Mouse (Mus musculus) kidney, postnatal 0 days (tissue): ENCODE data around the gene Capn9. TPM values are rescaled to one million over a fixed set of nuclear protein-coding genes. Genes with fewer than 3 reads are reported as not detected.
A peak's percentile ranks its signal among the peaks of the same experiment; 100 is the strongest.

Experiments used
- ATAC-seq: fragments of 200-750 bp; cut with Nextera tagmentation; replicated peaks from 2 replicates; pipeline ENCODE4 v1.8.0; 2017; ENCODE audit warnings: low read depth, moderate number of reproducible peaks, moderate TSS enrichment, moderate library complexity; ENCODE audit not compliant: low FRiP score
- DNase-seq: peaks from one replicate; pipeline ENCODE4 v3.0.0-alpha.2; 2016; ENCODE audit warnings: low spot score
- H3K27ac ChIP-seq: fragments of 300-500 bp; sonication (generic); 2 replicates; pipeline ENCODE4 v1.5.1; 2014; ENCODE audit warnings: mild to moderate bottlenecking
- H3K27me3 ChIP-seq: fragments of 300-500 bp; sonication (generic); 2 replicates; pipeline ENCODE4 v1.6.1; 2014; ENCODE audit warnings: low read length, mixed read lengths; ENCODE audit not compliant: insufficient read depth
- H3K36me3 ChIP-seq: fragments of 300-500 bp; sonication (generic); 2 replicates; pipeline ENCODE4 v1.6.1; 2014; ENCODE audit warnings: low read length, mixed read lengths; ENCODE audit not compliant: insufficient read depth
- H3K4me1 ChIP-seq: fragments of 300-500 bp; sonication (generic); replicated peaks from 2 replicates; pipeline ENCODE4 v1.6.1; 2014; ENCODE audit warnings: antibody characterized with exemption, low read length, mixed read lengths; ENCODE audit not compliant: insufficient read depth
- H3K4me2 ChIP-seq: fragments of 300-500 bp; sonication (generic); 2 replicates; pipeline ENCODE4 v1.6.1; 2014; ENCODE audit warnings: mild to moderate bottlenecking, low read length, moderate library complexity, mixed read lengths
- H3K4me3 ChIP-seq: fragments of 300-500 bp; sonication (generic); replicated peaks from 2 replicates; pipeline ENCODE4 v1.5.1; 2014; ENCODE audit warnings: low read depth, low read length
- H3K9ac ChIP-seq: fragments of 300-500 bp; sonication (generic); 2 replicates; pipeline ENCODE4 v1.6.1; 2014; ENCODE audit warnings: low read depth, low read length
- H3K9me3 ChIP-seq: fragments of 300-500 bp; sonication (generic); replicated peaks from 2 replicates; pipeline ENCODE4 v1.6.1; 2016; ENCODE audit warnings: low read length, inconsistent platforms, mixed read lengths
- CTCF ChIP-seq: IDR thresholded peaks from 2 replicates; pipeline ENCODE4 v1.5.1; 2016; ENCODE audit warnings: antibody characterized with exemption, low read depth, mild to moderate bottlenecking, moderate library complexity
- WGBS: fragments of 180-500 bp; shearing (Covaris S2); extraction: QIAGEN DNeasy Blood & Tissue Kit; methylation state at CpG from one replicate; pipeline ENCODE4 v1.1.7; 2014; 5-methylcytosine and 5-hydroxymethylcytosine counted together
- polyA plus RNA-seq: library from polyadenylated mRNA; unstranded; fragments of >200 nt; fragmentation: Nextera tagmentation; extraction: Ambion mirVana; gene quantifications from 2 replicates; pipeline ENCODE4 v1.2.1, GENCODE M21; 2015

The Capn9 gene
- polyA plus RNA-seq, 1 experiment from 2014 or later: 0.24 TPM

GRCm38 (mm10) chr8:124630489-124630888 is 54.6 kb downstream of the Capn9 start:
- 72% methylated on average over 6 of the region's 6 CpGs for WGBS
- H3K27ac ChIP-seq: no peak overlapping the region
- ATAC-seq: no peak
- H3K4me3 ChIP-seq: no peak overlapping the region
- no peak overlapping the region for H3K4me2 ChIP-seq
- H3K36me3 ChIP-seq: 0 out of 2 replicates have a peak, but pooled peaks cover 3% of the 10 kb centered on the region
- H3K9me3 ChIP-seq: no peaks in the 10 kb centered on the region
- TF ChIP-seq CTCF: no peak
- no peak overlapping the region for H3K9ac ChIP-seq
- peak; percentile 64 for DNase-seq
- H3K27me3 ChIP-seq: no peaks in the 10 kb centered on the region
- H3K4me1 ChIP-seq: no peaks in the 10 kb centered on the region

DNA sequence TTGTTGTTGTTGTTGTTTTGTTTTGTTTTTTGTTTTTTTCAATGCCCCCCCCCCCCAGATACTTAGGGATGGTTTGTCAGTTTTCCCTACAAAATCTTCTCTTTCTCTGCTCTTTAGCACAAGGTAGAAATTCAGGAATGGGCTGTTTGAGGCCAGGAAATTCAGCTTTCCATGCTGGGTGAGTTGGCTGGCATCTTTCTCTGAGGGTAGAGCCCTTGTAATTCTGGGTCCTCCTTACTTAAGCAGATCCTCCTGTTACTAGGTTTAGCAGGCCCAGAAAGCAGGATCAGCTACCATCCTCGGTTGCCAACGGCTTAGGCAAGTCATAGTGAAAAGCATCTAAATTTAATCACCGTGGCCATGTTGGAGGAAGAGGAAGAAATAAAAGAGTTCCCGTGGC is 55.0 kb downstream of the Capn9 start:
- ATAC-seq (no peak), DNase-seq (no peak)
- Histone ChIP-seq H3K9me3 (no peaks in the 10 kb centered on the region), H3K4me2 (no peak overlapping the region), H3K4me3 (no peak overlapping the region), H3K9ac (no peak overlapping the region), H3K4me1 (no peaks in the 10 kb centered on the region), H3K27ac (no peak overlapping the region), H3K36me3 (0 out of 2 replicates have a peak, but pooled peaks cover 3% of the 10 kb centered on the region), H3K27me3 (no peaks in the 10 kb centered on the region)
- TF ChIP-seq CTCF: no peak
- 81% methylated on average over 4 of the region's 4 CpGs for WGBS

- no peak overlapping the region for H3K4me3 ChIP-seq
- no peak for ATAC-seq
- no peak overlapping the region for H3K4me2 ChIP-seq
- WGBS: 36% methylated on average over 7 of the region's 7 CpGs
- no peaks in the 10 kb centered on the region for H3K4me1 ChIP-seq
- 0 out of 2 replicates have a peak, but pooled peaks cover 7% of the 10 kb centered on the region for H3K36me3 ChIP-seq
- DNase-seq: no peak
- H3K9ac ChIP-seq: no peak overlapping the region
- H3K27ac ChIP-seq: peak overlapping the region; percentile 70
- TF ChIP-seq CTCF: no peak
- no peaks in the 10 kb centered on the region for H3K9me3 ChIP-seq
- no peaks in the 10 kb centered on the region for H3K27me3 ChIP-seq
Observed at GRCm38 (mm10) chr8:124631966-124632365, 56.1 kb downstream of the Capn9 start.

DNA sequence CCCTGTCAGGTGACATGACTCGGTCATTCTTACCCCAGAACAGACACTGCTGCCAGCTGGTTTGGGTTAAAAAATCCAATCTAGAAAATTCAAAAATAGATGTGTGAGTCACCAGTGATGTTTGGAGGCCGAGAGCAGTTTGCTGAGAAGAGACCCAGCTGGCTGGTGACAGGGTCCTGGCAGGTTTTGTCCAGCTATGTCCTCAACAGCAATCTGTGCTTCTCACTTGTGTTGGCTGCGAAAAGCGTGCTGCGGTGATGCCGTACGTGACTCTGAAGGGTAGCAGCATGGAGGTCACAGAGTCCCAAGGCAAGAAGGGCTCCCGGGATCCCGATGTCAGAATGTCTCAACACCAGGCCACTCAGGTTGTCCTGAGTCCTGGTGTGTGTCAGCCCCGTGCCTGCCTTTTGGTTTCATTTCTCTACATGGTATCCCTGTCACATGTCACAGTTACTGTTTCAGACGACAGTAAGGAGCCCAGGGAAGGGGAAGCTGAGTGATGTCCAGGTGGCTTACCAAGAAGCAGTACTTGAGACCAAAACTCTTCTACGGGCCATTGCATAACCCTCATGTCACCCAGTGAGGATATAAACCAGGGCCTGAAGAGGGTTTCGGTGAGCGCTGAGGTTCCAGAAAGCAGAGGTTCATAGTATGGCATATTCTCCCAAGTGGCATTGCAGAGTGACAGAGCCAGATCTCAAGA is 57.2 kb downstream of the Capn9 start:
- H3K4me1 ChIP-seq: no peaks in the 10 kb centered on the region
- H3K9me3 ChIP-seq: no peaks in the 10 kb centered on the region
- no peak overlapping the region for H3K4me3 ChIP-seq
- no peak overlapping the region for H3K9ac ChIP-seq
- no peak for TF ChIP-seq CTCF
- peak overlapping the region; percentile 70; the same call in 1 of the 2 replicates for H3K27ac ChIP-seq
- ATAC-seq (no peak), DNase-seq (peak; percentile 79)
- H3K4me2 ChIP-seq: no peak overlapping the region
- H3K27me3 ChIP-seq: no peaks in the 10 kb centered on the region
- 62% methylated on average over 14 of the region's 14 CpGs for WGBS
- peaks cover 18% of the 10 kb centered on the region; the same call in 1 of the 2 replicates for H3K36me3 ChIP-seq

GRCm38 (mm10) chr8:124634411-124635246 is 58.7 kb downstream of the Capn9 start:
- no peak overlapping the region for H3K9ac ChIP-seq
- no peak overlapping the region for H3K4me3 ChIP-seq
- H3K36me3 ChIP-seq: peaks cover 31% of the 10 kb centered on the region; the same call in 1 of the 2 replicates
- 76% methylated on average over 13 of the region's 13 CpGs for WGBS
- H3K4me1 ChIP-seq: no peaks in the 10 kb centered on the region
- DNase-seq (no peak), ATAC-seq (no peak)
- H3K4me2 ChIP-seq: no peak overlapping the region
- H3K9me3 ChIP-seq: no peaks in the 10 kb centered on the region
- H3K27me3 ChIP-seq: no peaks in the 10 kb centered on the region
- H3K27ac ChIP-seq: no peak overlapping the region
- no peak for TF ChIP-seq CTCF

GRCm38 (mm10) chr8:124635247-124635502 is 59.3 kb downstream of the Capn9 start:
- Histone ChIP-seq H3K27me3 (no peaks in the 10 kb centered on the region), H3K4me1 (no peaks in the 10 kb centered on the region), H3K4me2 (no peak overlapping the region), H3K9ac (no peak overlapping the region), H3K27ac (no peak overlapping the region), H3K4me3 (no peak overlapping the region), H3K36me3 (peaks cover 34% of the 10 kb centered on the region; the same call in 1 of the 2 replicates), H3K9me3 (no peaks in the 10 kb centered on the region)
- TF ChIP-seq CTCF: no peak
- 78% methylated on average over 8 of the region's 8 CpGs for WGBS
- DNase-seq (no peak), ATAC-seq (no peak)
